Comparison of ENCODE assay signal across 9 mouse cellular contexts in the genomic region with DNA sequence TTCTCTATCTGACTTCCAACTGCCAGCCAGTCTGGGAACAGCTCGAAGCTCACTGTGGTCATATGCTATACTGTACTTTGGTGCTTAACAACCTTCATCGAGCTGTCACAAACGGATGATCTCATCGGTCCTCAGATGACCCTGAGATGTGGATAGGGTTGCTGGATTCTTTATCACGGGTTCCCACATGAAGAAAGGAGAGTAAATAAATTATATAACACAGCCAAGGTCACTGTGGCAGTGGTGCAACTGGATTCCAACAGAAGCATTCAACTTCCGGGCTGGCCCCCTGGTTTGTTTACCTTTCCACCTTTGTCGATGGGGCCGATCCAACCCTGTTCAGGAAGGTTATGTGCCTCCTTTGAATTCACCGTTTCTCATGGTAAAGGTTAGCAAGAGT.
DNase-seq lines count a peak whose midpoint lies in the region; ATAC-seq and TF ChIP-seq lines count a peak whose summit lies in the region.
"Had no signal": no experiment of that assay in that cellular context is flagged by ENCODE, and none has a peak within 500 bp of the region (broad histone marks: within the 10 kb centered on the region; RNA-seq: fewer than 3 reads in every experiment).

No protein-coding gene starts in this region.

- no peak for TF ChIP-seq CTCF in liver, adult 2 months (IDR thresholded peaks at IDR 0.05; ENCODE audit: low read depth, low read length)

- H3K27me3 ChIP-seq in liver, adult 2 months (ENCODE audit: control insufficient read depth, insufficient read depth, low read length) = no peaks in the 10 kb centered on the region
- no peaks in the 10 kb centered on the region for H3K27me3 ChIP-seq in hindbrain, embryonic 14.5 days (ENCODE audit: control insufficient read depth, insufficient read depth, low read length)
- H3K27me3 ChIP-seq: midbrain, embryonic 12.5 days had no signal

- ATAC-seq in hindbrain, embryonic 14.5 days (ENCODE audit: low FRiP score) = no peak

- H3K9me3 ChIP-seq in hindbrain, embryonic 14.5 days (ENCODE audit: control insufficient read depth, low read length) = no peaks in the 10 kb centered on the region
- H3K9me3 ChIP-seq: midbrain, embryonic 12.5 days had no signal

- no peaks in the 10 kb centered on the region for H3K79me2 ChIP-seq in liver, adult 2 months (ENCODE audit: control insufficient read depth, insufficient read depth, low read length)

- no peaks in the 10 kb centered on the region for H3K36me3 ChIP-seq in liver, adult 2 months (ENCODE audit: control insufficient read depth, insufficient read depth, low read length)
- no peaks in the 10 kb centered on the region for H3K36me3 ChIP-seq in hindbrain, embryonic 14.5 days (replicated peaks; ENCODE audit: control insufficient read depth, insufficient read depth)
- H3K36me3 ChIP-seq: midbrain, embryonic 12.5 days had no signal

- peak; percentile 16 for DNase-seq in thymus, postnatal 14 days
- DNase-seq in thymus, postnatal 10 days (ENCODE audit: low spot score in 2 of 2) = no peak
- DNase-seq in heart, postnatal 10 days = peak; percentile 48 to 51
- peak; percentile 84 for DNase-seq in liver, adult 2 months (ENCODE audit: extremely low read depth, low read depth, low spot score)
- peak; percentile 53 to 61 for DNase-seq in urinary bladder, postnatal 36 days (ENCODE audit: low spot score in 2 of 2)
- DNase-seq in hindbrain, embryonic 14.5 days (ENCODE audit: low spot score) = no peak
- no peak for DNase-seq in right cerebral cortex, postnatal 14 days
- DNase-seq in retina, embryonic 14.5 days (ENCODE audit: low spot score) = no peak

- no peak for TF ChIP-seq POLR2A in liver, adult 2 months (IDR thresholded peaks at IDR 0.05; ENCODE audit: extremely low read depth, insufficient read depth, low read length)

- no peak overlapping the region for H3K9ac ChIP-seq in liver, adult 2 months (ENCODE audit: low read depth, low read length)
- H3K9ac ChIP-seq in hindbrain, embryonic 14.5 days = no peak overlapping the region
- H3K9ac ChIP-seq: midbrain, embryonic 12.5 days had no signal

- no peak overlapping the region for H3K4me3 ChIP-seq in liver, adult 2 months (ENCODE audit: insufficient read depth, low read depth, low read length)
- H3K4me3 ChIP-seq in hindbrain, embryonic 14.5 days (replicated peaks; ENCODE audit: low read length) = no peak overlapping the region
- H3K4me3 ChIP-seq: midbrain, embryonic 12.5 days had no signal

- H3K27ac ChIP-seq in liver, adult 2 months (replicated peaks; ENCODE audit: insufficient read depth, low read depth, low read length) = no peak overlapping the region
- no peak overlapping the region for H3K27ac ChIP-seq in hindbrain, embryonic 14.5 days
- H3K27ac ChIP-seq: midbrain, embryonic 12.5 days had no signal

- H3K4me2 ChIP-seq in hindbrain, embryonic 14.5 days (replicated peaks) = no peak overlapping the region
- H3K4me2 ChIP-seq: midbrain, embryonic 12.5 days had no signal

- WGBS in liver, adult 2 months = 12% methylated on average over 9 of the region's 9 CpGs
- WGBS in hindbrain, embryonic 14.5 days = 75% methylated on average over 9 of the region's 9 CpGs

- intact Hi-C loops in heart, postnatal 10 days (cut with DNase I) = loop anchor here (2.0 to 5.0 kb wide), 2 partner anchors 15 to 139 kb away; no protein-coding TSS in a partner anchor

- peaks cover 4% of the 10 kb centered on the region; the same call in 1 of the 2 replicates for H3K4me1 ChIP-seq in liver, adult 2 months (ENCODE audit: control insufficient read depth, insufficient read depth, low read length)
- H3K4me1 ChIP-seq in hindbrain, embryonic 14.5 days (replicated peaks; ENCODE audit: control insufficient read depth, insufficient read depth, low read length) = 0 out of 2 replicates have a peak, but pooled peaks cover 7% of the 10 kb centered on the region

Comparison
In these comparisons a context has a peak if more than half of its experiments do, and no peak if none do; other contexts are left out.
1. DNase-seq: peak in thymus, postnatal 14 days (single experiment), heart, postnatal 10 days (2 of 2), liver, adult 2 months (single experiment) and urinary bladder, postnatal 36 days (2 of 2); none in thymus, postnatal 10 days (0 of 2), hindbrain, embryonic 14.5 days (single experiment), right cerebral cortex, postnatal 14 days (single experiment) and retina, embryonic 14.5 days (single experiment).